Mouse (Mus musculus) small intestine, adult 2 months (tissue): ENCODE measurements at regions not wholly inside any gene's neighbourhood (a gene's known extent, or its start where the extent isn't known, plus 50 kb on each side); places are given as distances from the start of the nearest gene placed in this dataset.
"Not testable (repeated sequence)": the region's sequence is repeated elsewhere in the genome, so short reads cannot be mapped to it uniquely, and the experiment has no call there.

Experiments used
- H3K27ac ChIP-seq: fragments of 200-500 bp; 2 replicates; pipeline ENCODE4 v1.5.1; 2012; ENCODE audit warnings: low read depth, low read length, control low read depth, inconsistent platforms; ENCODE audit not compliant: insufficient read depth
- H3K27me3 ChIP-seq: fragments of 200-500 bp; 2 replicates; pipeline ENCODE4 v1.6.1; 2012; ENCODE audit warnings: mild to moderate bottlenecking, moderate library complexity, low read length, inconsistent platforms; ENCODE audit not compliant: control insufficient read depth, insufficient read depth
- H3K36me3 ChIP-seq: fragments of 200-500 bp; 2 replicates; pipeline ENCODE4 v1.6.1; 2012; ENCODE audit warnings: mild to moderate bottlenecking, low read length, control low read depth, inconsistent platforms; ENCODE audit not compliant: control insufficient read depth, insufficient read depth
- H3K4me1 ChIP-seq: fragments of 200-500 bp; 2 replicates; pipeline ENCODE4 v1.6.1; 2012; ENCODE audit warnings: low read length, inconsistent platforms, mixed read lengths; ENCODE audit not compliant: control insufficient read depth, insufficient read depth, insufficient read length
- H3K4me3 ChIP-seq: fragments of 200-500 bp; 2 replicates; pipeline ENCODE4 v1.5.1; 2012; ENCODE audit warnings: low read depth, mild to moderate bottlenecking, control low read depth, inconsistent platforms, low read length, moderate library complexity
- CTCF ChIP-seq: fragments of 200-500 bp; IDR thresholded peaks from 2 replicates; pipeline ENCODE4 v1.5.1; 2012; ENCODE audit warnings: low read depth, mild to moderate bottlenecking, control low read depth, inconsistent platforms, low read length, moderate library complexity, mixed read lengths; ENCODE audit not compliant: insufficient replicate concordance, insufficient read length; ENCODE audit errors: extremely low read depth
- POLR2A ChIP-seq: fragments of 200-500 bp; IDR thresholded peaks from 2 replicates; pipeline ENCODE4 v1.6.1; 2012; ENCODE audit warnings: low read depth, mild to moderate bottlenecking, control low read depth, inconsistent platforms, low read length, moderate library complexity
- WGBS: fragments of 180-500 bp; shearing (Covaris S2); methylation state at CpG from one replicate; pipeline ENCODE4 v1.1.7; 2018; 5-methylcytosine and 5-hydroxymethylcytosine counted together

- TF ChIP-seq CTCF (no peak), POLR2A (no peak)
Measured at GRCm38 (mm10) chr16:63179228-63179627, 325.1 kb downstream of the Pros1 start.

DNA sequence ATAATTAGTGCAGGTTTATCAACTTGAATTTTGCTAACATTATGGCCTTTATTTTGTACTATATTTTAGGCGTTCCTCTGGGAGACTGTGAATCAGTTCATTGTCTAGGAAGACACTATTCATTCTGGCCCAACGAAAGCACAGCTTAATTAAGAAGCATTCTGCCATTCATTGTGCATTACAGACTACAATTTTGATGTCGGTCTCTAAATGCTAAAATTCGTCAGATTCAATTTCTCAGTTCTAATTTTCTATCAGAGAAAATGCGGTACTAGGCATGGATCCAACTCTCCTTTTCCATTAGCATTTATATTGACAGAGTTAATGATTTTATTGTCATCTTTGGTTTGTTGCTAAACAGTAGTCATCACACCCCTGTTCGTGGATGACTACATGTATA is 337.1 kb downstream of the Pros1 start:
- no peak for TF ChIP-seq POLR2A
- no peak for TF ChIP-seq CTCF
- no peaks in the 10 kb centered on the region for H3K27me3 ChIP-seq
- H3K36me3 ChIP-seq, result no peaks in the 10 kb centered on the region
- H3K4me3 ChIP-seq, result no peak overlapping the region
- H3K4me1 ChIP-seq, result no peaks in the 10 kb centered on the region
- 76% methylated on average over 6 of the region's 6 CpGs for WGBS
- no peak overlapping the region for H3K27ac ChIP-seq

More at GRCm38 (mm10) chr16:63179228-63179627, 325.1 kb downstream of the Pros1 start:
- Histone ChIP-seq H3K4me3 (no peak overlapping the region), H3K27me3 (no peaks in the 10 kb centered on the region), H3K36me3 (no peaks in the 10 kb centered on the region), H3K27ac (no peak overlapping the region), H3K4me1 (no peaks in the 10 kb centered on the region)
- WGBS, result 77% methylated on average over 5 of the region's 5 CpGs

GRCm38 (mm10) chr16:63191623-63192022 is 337.5 kb downstream of the Pros1 start:
- TF ChIP-seq CTCF (no peak), POLR2A (no peak)
- no peaks in the 10 kb centered on the region for H3K27me3 ChIP-seq
- WGBS, result 83% methylated on average over 1 of the region's 1 CpGs

GRCm38 (mm10) chr16:63194595-63194994 is 340.5 kb downstream of the Pros1 start:
- 76% methylated on average over 2 of the region's 2 CpGs for WGBS
- Histone ChIP-seq H3K36me3 (no peaks in the 10 kb centered on the region), H3K4me3 (no peak overlapping the region), H3K27me3 (no peaks in the 10 kb centered on the region), H3K4me1 (no peaks in the 10 kb centered on the region), H3K27ac (no peak overlapping the region)
- TF ChIP-seq CTCF, result no peak
- no peak for TF ChIP-seq POLR2A

More at GRCm38 (mm10) chr16:63191623-63192022, 337.5 kb downstream of the Pros1 start:
- no peak overlapping the region for H3K27ac ChIP-seq
- H3K36me3 ChIP-seq, result no peaks in the 10 kb centered on the region
- H3K4me3 ChIP-seq, result no peak overlapping the region
- H3K4me1 ChIP-seq, result no peaks in the 10 kb centered on the region

DNA sequence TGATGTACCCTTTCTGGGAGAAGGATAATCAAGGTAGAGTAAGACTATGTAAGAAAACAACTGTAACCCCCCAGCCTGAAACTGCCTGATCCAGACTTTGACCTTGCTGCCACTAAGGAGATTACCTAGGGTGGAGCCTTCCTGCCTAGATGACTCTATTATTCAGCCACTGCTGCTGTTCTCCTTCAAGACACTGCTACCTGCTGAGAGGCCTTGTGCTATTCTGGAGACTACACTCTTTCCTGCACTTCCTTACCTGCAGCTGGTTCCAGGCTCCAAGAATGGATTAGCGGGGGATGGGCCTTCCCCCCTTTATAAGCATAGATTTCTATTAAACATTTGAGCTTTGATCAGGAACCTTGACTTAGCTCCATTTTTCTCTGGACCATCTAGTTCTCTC is 359.4 kb downstream of the Pros1 start:
- not testable (repeated sequence) for H3K27ac ChIP-seq, H3K4me3 ChIP-seq, H3K36me3 ChIP-seq, H3K4me1 ChIP-seq, H3K27me3 ChIP-seq
- 77% methylated on average over 1 of the region's 1 CpGs for WGBS

GRCm38 (mm10) chr16:63220228-63220879 is 366.2 kb downstream of the Pros1 start:
- no peaks in the 10 kb centered on the region for H3K4me1 ChIP-seq
- H3K36me3 ChIP-seq, result no peaks in the 10 kb centered on the region
- 67% methylated on average over 10 of the region's 10 CpGs for WGBS
- H3K27me3 ChIP-seq, result no peaks in the 10 kb centered on the region
- no peak overlapping the region for H3K4me3 ChIP-seq
- H3K27ac ChIP-seq, result no peak overlapping the region
- no peak for TF ChIP-seq POLR2A
- TF ChIP-seq CTCF, result no peak

GRCm38 (mm10) chr16:63224608-63225007 is 370.5 kb downstream of the Pros1 start:
- Histone ChIP-seq H3K27ac (no peak overlapping the region), H3K4me3 (no peak overlapping the region), H3K27me3 (no peaks in the 10 kb centered on the region), H3K4me1 (no peaks in the 10 kb centered on the region), H3K36me3 (no peaks in the 10 kb centered on the region)
- WGBS, result 87% methylated on average over 6 of the region's 6 CpGs
- TF ChIP-seq CTCF (no peak), POLR2A (no peak)
